Mouse (Mus musculus): ENCODE measurements around the gene Nfib. TPM values are rescaled to one million over a fixed set of nuclear protein-coding genes. Genes with fewer than 3 reads are reported as not detected.
A peak's percentile ranks its signal among the peaks of the same experiment; 100 is the strongest.

Gene Nfib
- total and polyA plus RNA-seq, 3 experiments, result 0.04 to 0.11 (median 0.09) TPM

GRCm38 (mm10) chr4:82598436-82598835 lies 107.1 kb downstream of the Nfib start:
- dilution Hi-C loops (cut with MboI; ENCODE audit: extremely low pct_ligation_motif_present, extremely low pct_unique_long_range_greater_than_20kb, low sequenced_read_pairs), result no loop called here
- H3K27ac ChIP-seq (ENCODE audit: insufficient read depth, low read depth), result no peak overlapping the region
- no peak overlapping the region for H3K4me2 ChIP-seq (ENCODE audit: insufficient read depth, low read depth, poor library complexity, severe bottlenecking)
- no peak for DNase-seq (ENCODE audit: extremely low read depth)
- no peaks in the 10 kb centered on the region for H3K36me3 ChIP-seq (replicated peaks in 1 of 2; ENCODE audit: control insufficient read depth in 1 of 2, insufficient read depth in 1 of 2, low read length in 1 of 2)
- H3K9ac ChIP-seq (ENCODE audit: insufficient read depth, low read depth), result no peak overlapping the region
- H3K27me3 ChIP-seq (replicated peaks), result no peaks in the 10 kb centered on the region
- H3K4me1 ChIP-seq (ENCODE audit: control insufficient read depth in 1 of 2, insufficient read depth in 2 of 2), result peaks cover 5 to 20% of the 10 kb centered on the region in 2 experiments; a peak in 3 of 4 replicates
- TF ChIP-seq UBTF (IDR thresholded peaks at IDR 0.05; ENCODE audit: low read depth, low read length) (no peak), NELFE (IDR thresholded peaks at IDR 0.05; ENCODE audit: low read depth, low read length) (no peak), POLR2A (IDR thresholded peaks at IDR 0.05; ENCODE audit: low read depth, low read length) (no peak), E2F4 (IDR thresholded peaks at IDR 0.05; ENCODE audit: insufficient replicate concordance, low read depth, low read length) (no peak), ELF1 (IDR thresholded peaks at IDR 0.05; ENCODE audit: low read depth, low read length) (no peak), SIN3A (IDR thresholded peaks at IDR 0.05; ENCODE audit: low read length) (no peak), KAT2A (IDR thresholded peaks at IDR 0.05; ENCODE audit: insufficient replicate concordance, low read length) (no peak), MXI1 (IDR thresholded peaks at IDR 0.05; ENCODE audit: low read depth, low read length) (no peak)
- H3K4me3 ChIP-seq (replicated peaks in 1 of 3; ENCODE audit: low read depth in 2 of 3, low read length in 2 of 3, poor library complexity in 1 of 3), result no peak overlapping the region
- H3K9me3 ChIP-seq (replicated peaks; ENCODE audit: low read length), result peaks cover 7% of the 10 kb centered on the region
- H3K79me2 ChIP-seq (replicated peaks; ENCODE audit: control insufficient read depth, extremely low read depth, insufficient read depth, poor library complexity, severe bottlenecking), result no peaks in the 10 kb centered on the region
- in situ Hi-C loops (cut with MboI; ENCODE audit: low pct_ligation_motif_present, low pct_unique_long_range_greater_than_20kb, low sequenced_read_pairs), result no loop called here

GRCm38 (mm10) chr4:82593681-82594666 lies 111.6 kb downstream of the Nfib start:
- Histone ChIP-seq H3K36me3 (replicated peaks in 1 of 2; ENCODE audit: control insufficient read depth in 1 of 2, insufficient read depth in 1 of 2, low read length in 1 of 2) (no peaks in the 10 kb centered on the region), H3K9ac (ENCODE audit: insufficient read depth, low read depth) (no peak overlapping the region), H3K4me2 (ENCODE audit: insufficient read depth, low read depth, poor library complexity, severe bottlenecking) (no peak overlapping the region), H3K27ac (ENCODE audit: insufficient read depth, low read depth) (no peak overlapping the region), H3K4me1 (ENCODE audit: control insufficient read depth in 1 of 2, insufficient read depth in 2 of 2) (peaks cover 5 to 24% of the 10 kb centered on the region in 2 experiments; a peak in 3 of 4 replicates), H3K9me3 (replicated peaks; ENCODE audit: low read length) (no peaks in the 10 kb centered on the region), H3K4me3 (replicated peaks in 1 of 3; ENCODE audit: low read depth in 2 of 3, low read length in 2 of 3, poor library complexity in 1 of 3) (no peak overlapping the region), H3K79me2 (replicated peaks; ENCODE audit: control insufficient read depth, extremely low read depth, insufficient read depth, poor library complexity, severe bottlenecking) (no peaks in the 10 kb centered on the region), H3K27me3 (replicated peaks) (no peaks in the 10 kb centered on the region)
- in situ Hi-C loops (cut with MboI; ENCODE audit: low pct_ligation_motif_present, low pct_unique_long_range_greater_than_20kb, low sequenced_read_pairs) (no loop called here), dilution Hi-C loops (cut with MboI; ENCODE audit: extremely low pct_ligation_motif_present, extremely low pct_unique_long_range_greater_than_20kb, low sequenced_read_pairs) (no loop called here)
- peak; percentile 52 for DNase-seq (ENCODE audit: extremely low read depth)
- TF ChIP-seq JUN (IDR thresholded peaks at IDR 0.05; ENCODE audit: insufficient read depth, low read depth, low read length) (0 out of 2 replicates have a peak, but pooled peaks have one; percentile 24), ELF1 (IDR thresholded peaks at IDR 0.05; ENCODE audit: low read depth, low read length) (peak; percentile 73), JUND (conservative IDR thresholded peaks at IDR 0.05; ENCODE audit: low read depth, low read length) (peak; percentile 53), EP300 (IDR thresholded peaks at IDR 0.05; ENCODE audit: low read length) (peak; percentile 40; the same call in 1 of the 2 replicates), RAD21 (IDR thresholded peaks at IDR 0.05; ENCODE audit: low read depth, low read length) (no peak), ETS1 (conservative IDR thresholded peaks at IDR 0.05; ENCODE audit: low read depth, low read length) (no peak)

Measured in CH12.LX (cell line).